Mouse (Mus musculus) ES-Bruce4 (cell line): ENCODE data around the gene Nin.

ENCODE experiments used
- CTCF ChIP-seq: IDR thresholded peaks from one replicate; pipeline ENCODE4 v1.8.1; 2011; ENCODE audit warnings: low read depth, low read length
- EP300 ChIP-seq: IDR thresholded peaks from 2 replicates; pipeline ENCODE4 v1.6.1; 2011; ENCODE audit warnings: low read depth, low read length; ENCODE audit not compliant: insufficient read depth
- POLR2A ChIP-seq: IDR thresholded peaks from one replicate; pipeline ENCODE4 v1.8.1; 2011; ENCODE audit warnings: low read length; ENCODE audit not compliant: insufficient read depth

- TF ChIP-seq CTCF (no peak), POLR2A (no peak), EP300 (no peak)
Measured at GRCm38 (mm10) chr12:69986786-69987497, 126.6 kb downstream of the Nin start, which contains the start of gene Sav1.
